Mouse (Mus musculus) inflammation-experienced regulatory T-cells (primary cell): ENCODE measurements around the gene Gm1979. TPM values are rescaled to one million over a fixed set of nuclear protein-coding genes. Genes with fewer than 3 reads are reported as not detected.

ENCODE experiments used
- polyA plus RNA-seq, 2 experiments: library from polyadenylated mRNA; unstranded; fragments of 100-300 nt; shearing (Covaris generic); gene quantifications; one replicate each; pipeline ENCODE4 v1.2.1; 2017

Gene Gm1979
- polyA plus RNA-seq = not detected

DNA sequence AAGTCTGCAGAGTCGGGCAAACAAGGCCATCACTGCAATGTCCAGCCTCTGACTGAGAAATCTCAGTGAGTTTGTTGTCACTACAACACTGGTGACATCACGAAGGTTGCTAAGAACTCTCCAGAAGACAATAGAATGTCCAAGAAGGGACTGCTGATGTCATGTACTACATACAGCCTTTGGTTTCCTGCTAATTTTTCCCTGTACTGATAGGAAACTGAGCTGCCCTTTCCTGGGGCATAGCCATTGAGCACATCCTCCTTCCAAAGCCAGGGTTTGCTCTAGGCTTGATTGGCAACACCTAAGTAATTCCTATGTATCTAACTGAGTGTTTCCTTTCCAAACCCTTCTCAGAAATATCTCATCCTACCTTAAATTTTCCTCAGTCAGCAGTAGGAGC is at the start of gene Gm1979:
Gene Gm1979, minus strand, starts transcription at position 101 of the 400 bp plus-strand sequence.

DNA sequence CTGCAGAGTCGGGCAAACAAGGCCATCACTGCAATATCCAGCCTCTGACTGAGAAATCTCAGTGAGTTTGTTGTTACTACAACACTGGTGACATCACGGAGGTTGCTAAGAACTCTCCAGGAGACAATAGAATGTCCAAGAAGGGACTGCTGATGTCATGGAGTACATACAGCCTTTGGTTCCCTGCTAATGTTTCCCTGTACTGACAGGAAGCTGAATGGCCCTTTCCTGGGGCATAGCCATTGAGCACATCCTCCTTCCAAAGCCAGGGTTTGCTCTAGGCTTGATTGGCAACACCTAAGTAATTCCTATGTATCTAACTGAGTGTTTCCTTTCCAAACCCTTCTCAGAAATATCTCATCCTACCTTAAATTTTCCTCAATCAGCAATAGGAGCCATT is 34.9 kb upstream of the Gm1979 start, which contains the start of gene Speer4a:
Gene Speer4a, minus strand, starts transcription at position 101 of the 400 bp plus-strand sequence.

DNA sequence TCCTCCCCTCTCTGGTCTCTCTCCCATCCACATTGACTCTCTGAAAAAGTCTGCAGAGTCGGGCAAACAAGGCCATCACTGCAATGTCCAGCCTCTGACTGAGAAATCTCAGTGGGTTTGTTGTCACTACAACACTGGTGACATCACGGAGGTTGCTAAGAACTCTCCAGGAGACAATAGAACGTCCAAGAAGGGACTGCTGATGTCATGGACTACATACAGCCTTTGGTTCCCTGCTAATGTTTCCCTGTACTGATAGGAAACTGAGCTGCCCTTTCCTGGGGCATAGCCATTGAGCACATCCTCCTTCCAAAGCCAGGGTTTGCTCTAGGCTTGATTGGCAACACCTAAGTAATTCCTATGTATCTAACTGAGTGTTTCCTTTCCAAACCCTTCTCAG is 18.2 kb upstream of the Gm1979 start, which contains the start of gene Gm5862:
Gene Gm5862, minus strand, starts transcription at position 101 of the 400 bp plus-strand sequence.

DNA sequence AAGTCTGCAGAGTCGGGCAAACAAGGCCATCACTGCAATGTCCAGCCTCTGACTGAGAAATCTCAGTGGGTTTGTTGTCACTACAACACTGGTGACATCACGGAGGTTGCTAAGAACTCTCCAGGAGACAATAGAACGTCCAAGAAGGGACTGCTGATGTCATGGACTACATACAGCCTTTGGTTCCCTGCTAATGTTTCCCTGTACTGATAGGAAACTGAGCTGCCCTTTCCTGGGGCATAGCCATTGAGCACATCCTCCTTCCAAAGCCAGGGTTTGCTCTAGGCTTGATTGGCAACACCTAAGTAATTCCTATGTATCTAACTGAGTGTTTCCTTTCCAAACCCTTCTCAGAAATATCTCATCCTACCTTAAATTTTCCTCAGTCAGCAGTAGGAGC is 16.0 kb downstream of the Gm1979 start, which contains the start of gene Gm21698:
Gene Gm21698, minus strand, starts transcription at position 101 of the 400 bp plus-strand sequence.

DNA sequence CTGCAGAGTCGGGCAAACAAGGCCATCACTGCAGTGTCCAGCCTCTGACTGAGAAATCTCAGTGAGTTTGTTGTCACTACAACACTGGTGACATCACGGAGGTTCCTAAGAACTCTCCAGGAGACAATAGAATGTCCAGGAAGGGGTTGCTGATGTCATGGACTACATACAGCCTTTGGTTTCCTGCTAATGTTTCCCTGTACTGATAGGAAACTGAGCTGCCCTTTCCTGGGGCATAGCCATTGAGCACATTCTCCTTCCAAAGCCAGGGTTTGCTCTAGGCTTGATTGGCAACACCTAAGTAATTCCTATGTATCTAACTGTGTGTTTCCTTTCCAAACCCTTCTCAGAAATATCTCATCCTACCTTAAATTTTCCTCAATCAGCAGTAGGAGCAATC is 32.0 kb downstream of the Gm1979 start, which contains the start of gene Gm21680:
Gene Gm21680, minus strand, starts transcription at position 101 of the 400 bp plus-strand sequence.

DNA sequence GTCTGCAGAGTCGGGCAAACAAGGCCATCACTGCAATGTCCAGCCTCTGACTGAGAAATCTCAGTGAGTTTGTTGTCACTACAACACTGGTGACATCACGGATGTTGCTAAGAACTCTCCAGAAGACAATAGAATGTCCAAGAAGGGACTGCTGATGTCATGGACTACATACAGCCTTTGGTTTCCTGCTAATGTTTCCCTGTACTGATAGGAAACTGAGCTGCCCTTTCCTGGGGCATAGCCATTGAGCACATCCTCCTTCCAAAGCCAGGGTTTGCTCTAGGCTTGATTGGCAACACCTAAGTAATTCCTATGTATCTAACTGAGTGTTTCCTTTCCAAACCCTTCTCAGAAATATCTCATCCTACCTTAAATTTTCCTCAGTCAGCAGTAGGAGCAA is 50.3 kb downstream of the Gm1979 start, which contains the start of gene Gm21671:
Gene Gm21671, minus strand, starts transcription at position 101 of the 400 bp plus-strand sequence.

Other genes with a start within 250 kb of the Gm1979 start
- 1 to 10 TPM in 1 of 2 experiments, under 1 TPM in 1; 0.93 to 1.2 TPM for gene Actr3b, start 244.8 kb downstream of the Gm1979 start, polyA plus RNA-seq
- not detected for gene Gm21663, start 62.4 kb downstream of the Gm1979 start, polyA plus RNA-seq
- not detected for gene Gm21671, start 50.4 kb downstream of the Gm1979 start, polyA plus RNA-seq
- gene Gm21680, start 32.1 kb downstream of the Gm1979 start, polyA plus RNA-seq = not detected
- not detected for gene Gm21698, start 16.1 kb downstream of the Gm1979 start, polyA plus RNA-seq
- not detected for gene Gm5862, start 18.1 kb upstream of the Gm1979 start, polyA plus RNA-seq
- under 1 TPM in 1 of 2 experiments, not detected in 1; 0.45 TPM for gene Speer4a, start 34.8 kb upstream of the Gm1979 start, polyA plus RNA-seq
- gene Gm7347, start 53.8 kb upstream of the Gm1979 start, polyA plus RNA-seq = not detected
- gene Gm10471, start 84.5 kb upstream of the Gm1979 start, polyA plus RNA-seq = not detected
- under 1 TPM in 1 of 2 experiments, not detected in 1; 0.11 TPM for gene 5031410I06Rik, start 100.6 kb upstream of the Gm1979 start, polyA plus RNA-seq
- gene Gm10220, start 116.6 kb upstream of the Gm1979 start, polyA plus RNA-seq = not detected